Mouse (Mus musculus): ENCODE data around the gene Sav1.

DNA sequence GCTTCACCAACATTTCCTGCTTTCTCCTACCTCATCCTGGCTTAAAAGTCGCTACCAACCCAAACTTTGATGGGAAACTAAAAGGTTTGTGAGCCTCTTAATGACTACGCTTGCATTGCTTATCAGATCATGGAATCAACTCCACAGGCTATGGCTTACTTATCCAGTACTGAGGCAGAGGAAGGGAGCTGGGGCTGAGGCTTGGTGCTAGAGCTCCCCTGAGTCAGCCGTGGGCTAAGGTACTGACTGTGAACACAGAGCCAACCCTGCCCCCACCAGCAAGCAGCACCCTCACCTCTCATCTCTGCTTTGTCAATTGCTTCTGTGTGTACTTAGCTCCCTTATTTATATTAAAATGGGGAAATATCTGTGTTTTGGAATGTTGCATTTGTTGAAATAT, 39.3 kb downstream of the Sav1 start:
- TF ChIP-seq CTCF (IDR thresholded peaks at IDR 0.05; ENCODE audit: low read depth) (no peak), EP300 (IDR thresholded peaks at IDR 0.05; ENCODE audit: low read depth) (no peak)

Data from liver, embryonic 14.5 days (tissue).